Comparison of ENCODE assay signal across 15 mouse cellular contexts in genomic region chr3:121585306-121585705, GRCm38 (mm10).
"Had no signal": no experiment of that assay in that cellular context is flagged by ENCODE, and none has a peak within 500 bp of the region (broad histone marks: within the 10 kb centered on the region; RNA-seq: fewer than 3 reads in every experiment).

No protein-coding gene starts in this region.

- H3K4me3 ChIP-seq: left cerebral cortex, adult 2 months; liver, embryonic 13.5 days; neural tube, embryonic 12.5 days; neural tube, embryonic 15.5 days had no signal

- H3K27me3 ChIP-seq: liver, embryonic 13.5 days; neural tube, embryonic 12.5 days; neural tube, embryonic 15.5 days had no signal

- H3K27ac ChIP-seq: kidney, postnatal 0 days; left cerebral cortex, adult 2 months; liver, embryonic 13.5 days; neural tube, embryonic 12.5 days; neural tube, embryonic 15.5 days had no signal

- H3K4me1 ChIP-seq: liver, embryonic 13.5 days had no signal

- DNase-seq: kidney, adult 18-20 months; layer of hippocampus, postnatal 36 days; liver, embryonic 13.5 days; lung, adult 2 months; midbrain, embryonic 14.5 days; right cerebral cortex, postnatal 14 days; spleen, adult 18-20 months; thymus, adult 18-20 months; thymus, postnatal 14 days; thymus, postnatal 4 days had no signal

- H3K9me3 ChIP-seq: liver, embryonic 13.5 days; neural tube, embryonic 15.5 days had no signal

- H3K4me2 ChIP-seq: liver, embryonic 13.5 days; midbrain, embryonic 11.5 days; neural tube, embryonic 12.5 days; neural tube, embryonic 15.5 days had no signal

- H3K9ac ChIP-seq: liver, embryonic 13.5 days; neural tube, embryonic 12.5 days; neural tube, embryonic 15.5 days had no signal

- H3K36me3 ChIP-seq: liver, embryonic 13.5 days; neural tube, embryonic 12.5 days; neural tube, embryonic 15.5 days had no signal
